Mouse (Mus musculus) liver, adult 10 weeks (tissue): ENCODE results near the gene Olfr818. TPM values are rescaled to one million over a fixed set of nuclear protein-coding genes. Genes with fewer than 3 reads are reported as not detected.

Source experiments
- polyA plus RNA-seq: library from polyadenylated mRNA; stranded (reverse); fragments of 350-450 nt; fragmentation: Illumina TruSeq; extraction: RNeasy Lipid Tissue Mini Kit (QIAGEN cat#74804); gene quantifications from one replicate; pipeline ENCODE4 v1.2.3, GENCODE M21; 2014; ENCODE audit warnings: low read depth, low replicate concordance

Olfr818 gene
- not detected for polyA plus RNA-seq

GRCm38 (mm10) chr10:129949000-129949399 lies at the start of gene Olfr818:
Gene Olfr818 (minus strand): TSS chr10:129949100.

DNA sequence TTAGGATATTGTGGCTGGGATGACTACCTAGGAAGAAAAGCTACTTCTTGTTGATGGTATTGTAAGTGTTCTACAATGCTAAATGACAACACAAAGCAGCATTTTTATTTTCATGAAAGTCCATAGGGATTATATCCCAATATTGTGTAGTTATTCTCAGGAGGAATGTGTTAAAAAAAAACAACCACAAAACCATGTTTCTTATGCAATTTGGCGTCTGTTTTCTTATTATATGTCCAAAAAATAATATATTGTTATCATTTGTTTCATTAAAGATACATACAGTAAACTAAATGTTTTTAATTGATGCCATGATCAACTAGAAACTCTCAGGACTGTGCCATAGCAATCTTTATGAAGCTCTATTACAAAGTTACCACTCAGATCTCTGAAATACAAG lies 36.1 kb upstream of the Olfr818 start, which contains the start of gene Gm10310:
TSS of gene Gm10310 (minus strand) at position 101 of the 400 bp plus-strand sequence.

DNA sequence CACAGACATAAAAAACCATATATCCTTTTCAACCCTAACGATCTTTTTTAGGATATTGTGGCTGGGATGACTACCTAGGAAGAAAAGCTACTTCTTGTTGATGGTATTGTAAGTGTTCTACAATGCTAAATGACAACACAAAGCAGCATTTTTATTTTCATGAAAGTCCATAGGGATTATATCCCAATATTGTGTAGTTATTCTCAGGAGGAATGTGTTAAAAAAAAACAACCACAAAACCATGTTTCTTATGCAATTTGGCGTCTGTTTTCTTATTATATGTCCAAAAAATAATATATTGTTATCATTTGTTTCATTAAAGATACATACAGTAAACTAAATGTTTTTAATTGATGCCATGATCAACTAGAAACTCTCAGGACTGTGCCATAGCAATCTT lies 27.1 kb upstream of the Olfr818 start, which contains the start of gene Olfr247:
TSS of gene Olfr247 (minus strand) at position 101 of the 400 bp plus-strand sequence.

DNA sequence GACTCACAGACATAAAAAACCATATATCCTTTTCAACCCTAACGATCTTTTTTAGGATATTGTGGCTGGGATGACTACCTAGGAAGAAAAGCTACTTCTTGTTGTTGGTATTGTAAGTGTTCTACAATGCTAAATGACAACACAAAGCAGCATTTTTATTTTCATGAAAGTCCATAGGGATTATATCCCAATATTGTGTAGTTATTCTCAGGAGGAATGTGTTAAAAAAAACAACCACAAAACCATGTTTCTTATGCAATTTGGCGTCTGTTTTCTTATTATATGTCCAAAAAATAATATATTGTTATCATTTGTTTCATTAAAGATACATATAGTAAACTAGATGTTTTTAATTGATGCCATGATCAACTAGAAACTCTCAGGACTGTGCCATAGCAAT lies 18.3 kb upstream of the Olfr818 start, which contains the start of gene Olfr819:
TSS of gene Olfr819 (minus strand) at position 101 of the 400 bp plus-strand sequence.

GRCm38 (mm10) chr10:129915497-129915896 lies 33.4 kb downstream of the Olfr818 start, which contains the start of gene Olfr816:
Gene Olfr816 (minus strand): TSS chr10:129915597.

GRCm38 (mm10) chr10:129905767-129906166 lies 43.1 kb downstream of the Olfr818 start, which contains the start of gene Olfr815:
Gene Olfr815 (minus strand): TSS chr10:129905867.

Other genes with a start within 250 kb of the Olfr818 start
- not detected for gene Olfr804, start 245.9 kb downstream of the Olfr818 start, polyA plus RNA-seq
- not detected for gene Olfr805, start 219.7 kb downstream of the Olfr818 start, polyA plus RNA-seq
- gene Olfr806, start 207.2 kb downstream of the Olfr818 start, polyA plus RNA-seq: not detected
- not detected for gene Olfr807, start 191.3 kb downstream of the Olfr818 start, polyA plus RNA-seq
- not detected for gene Olfr808, start 183.6 kb downstream of the Olfr818 start, polyA plus RNA-seq
- gene Olfr809, start 174.5 kb downstream of the Olfr818 start, polyA plus RNA-seq: not detected
- gene Olfr810, start 154.2 kb downstream of the Olfr818 start, polyA plus RNA-seq: not detected
- gene Olfr811, start 144.7 kb downstream of the Olfr818 start, polyA plus RNA-seq: not detected
- gene Olfr812, start 103.0 kb downstream of the Olfr818 start, polyA plus RNA-seq: not detected
- not detected for gene Olfr813, start 93.7 kb downstream of the Olfr818 start, polyA plus RNA-seq
- gene Olfr814, start 69.2 kb downstream of the Olfr818 start, polyA plus RNA-seq: not detected
- not detected for gene Olfr815, start 43.2 kb downstream of the Olfr818 start, polyA plus RNA-seq
- not detected for gene Olfr816, start 33.5 kb downstream of the Olfr818 start, polyA plus RNA-seq
- not detected for gene Olfr819, start 18.2 kb upstream of the Olfr818 start, polyA plus RNA-seq
- gene Olfr247, start 27.0 kb upstream of the Olfr818 start, polyA plus RNA-seq: not detected
- gene Gm10310, start 36.0 kb upstream of the Olfr818 start, polyA plus RNA-seq: not detected
- gene Olfr820, start 63.5 kb upstream of the Olfr818 start, polyA plus RNA-seq: not detected
- gene Olfr821, start 81.2 kb upstream of the Olfr818 start, polyA plus RNA-seq: not detected
- not detected for gene Olfr822, start 122.1 kb upstream of the Olfr818 start, polyA plus RNA-seq
- gene Olfr823, start 166.3 kb upstream of the Olfr818 start, polyA plus RNA-seq: not detected
- gene Olfr824, start 180.9 kb upstream of the Olfr818 start, polyA plus RNA-seq: not detected
- gene Olfr825, start 217.7 kb upstream of the Olfr818 start, polyA plus RNA-seq: not detected
- not detected for gene Olfr826, start 235.1 kb upstream of the Olfr818 start, polyA plus RNA-seq